Mouse (Mus musculus) CD4-positive, CD25-positive, alpha-beta regulatory T cell, adult 9 weeks (primary cell): Measurements from ENCODE around the gene Myf6. TPM values are rescaled to one million over a fixed set of nuclear protein-coding genes. Genes with fewer than 3 reads are reported as not detected.

Experiments used
- polyA plus RNA-seq: library from polyadenylated mRNA; unstranded; fragments of 100-300 nt; shearing (Covaris generic); gene quantifications from one replicate; pipeline ENCODE4 v1.2.1, GENCODE M21; 2017

Myf6 gene
- polyA plus RNA-seq = not detected

DNA sequence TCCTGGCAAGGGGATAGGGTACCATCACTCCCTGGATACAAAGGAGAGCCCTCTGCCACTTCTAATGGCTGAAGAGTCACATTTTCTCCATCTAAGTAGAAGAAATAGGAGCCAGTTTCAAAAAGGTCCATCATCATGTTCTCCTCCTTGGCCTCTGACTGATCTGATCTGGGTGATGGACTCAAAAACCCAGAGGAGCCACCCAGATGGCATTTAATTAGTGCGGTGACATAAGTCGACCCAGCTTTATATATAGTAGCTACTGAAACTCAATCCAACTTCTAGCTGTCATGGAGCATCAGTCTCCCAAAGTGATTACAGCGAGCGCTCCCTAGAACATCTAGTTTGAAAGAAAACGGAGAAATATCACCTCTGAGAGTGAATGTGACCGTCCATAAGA, at the start of gene Myf6:
Gene Myf6, minus strand, starts transcription at position 170 of the 400 bp plus-strand sequence.

GRCm38 (mm10) chr10:107485870-107486269, 8.7 kb downstream of the Myf6 start, which contains the start of gene Myf5:
Gene Myf5, minus strand, starts transcription at chr10:107486134.

Other genes with a start within 250 kb of the Myf6 start
- gene Lin7a, start 223.1 kb downstream of the Myf6 start, polyA plus RNA-seq = not detected
- gene Myf5, start 8.6 kb downstream of the Myf6 start, polyA plus RNA-seq = not detected
- gene Ptprq, start 225.3 kb upstream of the Myf6 start, polyA plus RNA-seq = not detected